Mouse (Mus musculus): ENCODE results near the gene Slc7a1. TPM values are rescaled to one million over a fixed set of nuclear protein-coding genes. Genes with fewer than 3 reads are reported as not detected.

Slc7a1 gene
- total and polyA plus RNA-seq, 3 experiments: 64.1 to 133 (median 80.9) TPM

- TF ChIP-seq POLR2AphosphoS2 (IDR thresholded peaks at IDR 0.05; ENCODE audit: low read length) (0 out of 2 replicates have a peak, but pooled peaks have one; percentile 17), USF2 (IDR thresholded peaks at IDR 0.05; ENCODE audit: borderline replicate concordance in 1 of 2, insufficient read depth in 1 of 2, low read depth in 1 of 2, low read length in 2 of 2) (no peak), EP300 (IDR thresholded peaks at IDR 0.05; ENCODE audit: low read depth in 1 of 2, low read length in 2 of 2) (peak; percentile 65 to 69), GABPA (IDR thresholded peaks at IDR 0.05; ENCODE audit: low read depth, low read length) (no peak), ZMIZ1 (IDR thresholded peaks at IDR 0.05; ENCODE audit: low read depth, low read length) (no peak; the same call in 1 of the 2 replicates), TCF12 (IDR thresholded peaks at IDR 0.05; ENCODE audit: low read depth, low read length) (peak; percentile 55; the same call in 1 of the 2 replicates), MAZ (IDR thresholded peaks at IDR 0.05; ENCODE audit: low read depth, low read length) (peak; percentile 60), MYC (IDR thresholded peaks at IDR 0.05; ENCODE audit: low read depth, low read length) (peak; percentile 48; the same call in 1 of the 2 replicates), SMC3 (IDR thresholded peaks at IDR 0.05; ENCODE audit: low read depth, low read length) (no peak), BHLHE40 (IDR thresholded peaks at IDR 0.05; ENCODE audit: borderline replicate concordance, low read depth, low read length) (0 out of 2 replicates have a peak, but pooled peaks have one; percentile 27)
Observed at GRCm38 (mm10) chr5:148388251-148389006, 11.3 kb downstream of the Slc7a1 start (continued).

- Histone ChIP-seq H3K9ac (ENCODE audit: control insufficient read depth, low read depth, low read length, poor library complexity, severe bottlenecking) (peak overlapping the region; percentile 8; the same call in 1 of the 2 replicates), H3K79me2 (ENCODE audit: control insufficient read depth, insufficient read depth, low read length, poor library complexity) (peaks cover 77% of the 10 kb centered on the region), H3K4me3 (ENCODE audit: control insufficient read depth in 1 of 2, insufficient read depth in 1 of 2, low read depth in 2 of 2, low read length in 2 of 2) (0 out of 4 replicates have a peak overlapping the region, but pooled peaks of 1 of the 2 experiments have one; percentile 21), H3K36me3 (ENCODE audit: control insufficient read depth in 1 of 2, insufficient read depth in 2 of 2, low read length in 2 of 2) (peaks cover 31 to 78% of the 10 kb centered on the region in 2 experiments), H3K4me1 (ENCODE audit: control insufficient read depth in 1 of 2, insufficient read depth in 2 of 2, low read length in 2 of 2) (peaks cover 26 to 60% of the 10 kb centered on the region in 2 experiments), H3K27me3 (ENCODE audit: control insufficient read depth in 1 of 2, insufficient read depth in 2 of 2, low read length in 2 of 2) (no peaks in the 10 kb centered on the region), H3K9me3 (replicated peaks; ENCODE audit: insufficient read depth, low read length) (no peaks in the 10 kb centered on the region), H3K27ac (ENCODE audit: control insufficient read depth, low read depth, low read length) (peak overlapping the region; percentile 78)
- peak; percentile 68 for DNase-seq (ENCODE audit: low read depth, low spot score)
- TF ChIP-seq ELF1 (IDR thresholded peaks at IDR 0.05; ENCODE audit: low read depth, low read length): no peak
- TF ChIP-seq CTCF (IDR thresholded peaks at IDR 0.05 in 2 of 3, conservative IDR thresholded peaks at IDR 0.05 in 1 of 3; ENCODE audit: control insufficient read depth in 1 of 3, insufficient read depth in 1 of 3, low read depth in 2 of 3, low read length in 3 of 3, poor library complexity in 1 of 3, severe bottlenecking in 1 of 3): peak; percentile 62 to 83 (median 74)
- TF ChIP-seq ZNF384 (IDR thresholded peaks at IDR 0.05; ENCODE audit: low read depth, low read length): 0 out of 2 replicates have a peak, but pooled peaks have one; percentile 15
Observed at GRCm38 (mm10) chr5:148387820-148388219, 11.9 kb downstream of the Slc7a1 start.

GRCm38 (mm10) chr5:148386471-148386870, 13.2 kb downstream of the Slc7a1 start:
- H3K9ac ChIP-seq (ENCODE audit: control insufficient read depth, low read depth, low read length, poor library complexity, severe bottlenecking): no peak overlapping the region
- DNase-seq (ENCODE audit: low read depth, low spot score): peak; percentile 65
- peaks cover 31 to 78% of the 10 kb centered on the region in 2 experiments for H3K36me3 ChIP-seq (ENCODE audit: control insufficient read depth in 1 of 2, insufficient read depth in 2 of 2, low read length in 2 of 2)
- peaks cover 73% of the 10 kb centered on the region for H3K79me2 ChIP-seq (ENCODE audit: control insufficient read depth, insufficient read depth, low read length, poor library complexity)
- H3K9me3 ChIP-seq (replicated peaks; ENCODE audit: insufficient read depth, low read length): no peaks in the 10 kb centered on the region
- TF ChIP-seq KAT2A (conservative IDR thresholded peaks at IDR 0.05; ENCODE audit: low read depth, low read length) (no peak), E2F4 (IDR thresholded peaks at IDR 0.05; ENCODE audit: borderline replicate concordance, low read depth, low read length) (no peak), CTCF (IDR thresholded peaks at IDR 0.05 in 2 of 3, conservative IDR thresholded peaks at IDR 0.05 in 1 of 3; ENCODE audit: control insufficient read depth in 1 of 3, insufficient read depth in 1 of 3, low read depth in 2 of 3, low read length in 3 of 3, poor library complexity in 1 of 3, severe bottlenecking in 1 of 3) (peak; percentile 53 to 86 (median 69)), ZNF384 (IDR thresholded peaks at IDR 0.05; ENCODE audit: low read depth, low read length) (no peak)
- no peak overlapping the region for H3K27ac ChIP-seq (ENCODE audit: control insufficient read depth, low read depth, low read length)
- no peak overlapping the region for H3K4me3 ChIP-seq (ENCODE audit: control insufficient read depth in 1 of 2, insufficient read depth in 1 of 2, low read depth in 2 of 2, low read length in 2 of 2)
- H3K4me1 ChIP-seq (ENCODE audit: control insufficient read depth in 1 of 2, insufficient read depth in 2 of 2, low read length in 2 of 2): peaks cover 26 to 60% of the 10 kb centered on the region in 2 experiments
- H3K27me3 ChIP-seq (ENCODE audit: control insufficient read depth in 1 of 2, insufficient read depth in 2 of 2, low read length in 2 of 2): no peaks in the 10 kb centered on the region

Data from MEL (cell line).